Mouse (Mus musculus): ENCODE results near the gene Xpo5. TPM values are rescaled to one million over a fixed set of nuclear protein-coding genes. Genes with fewer than 3 reads are reported as not detected.
A peak's percentile ranks its signal among the peaks of the same experiment; 100 is the strongest.

Xpo5 gene
- polyA plus RNA-seq, 1 experiment from 2014 or later: 29.9 TPM

- 91% methylated on average over 10 of the region's 10 CpGs for WGBS
These were observed 72.9 kb downstream of the Xpo5 start for GRCm38 (mm10) chr17:46275506-46275905.

DNA sequence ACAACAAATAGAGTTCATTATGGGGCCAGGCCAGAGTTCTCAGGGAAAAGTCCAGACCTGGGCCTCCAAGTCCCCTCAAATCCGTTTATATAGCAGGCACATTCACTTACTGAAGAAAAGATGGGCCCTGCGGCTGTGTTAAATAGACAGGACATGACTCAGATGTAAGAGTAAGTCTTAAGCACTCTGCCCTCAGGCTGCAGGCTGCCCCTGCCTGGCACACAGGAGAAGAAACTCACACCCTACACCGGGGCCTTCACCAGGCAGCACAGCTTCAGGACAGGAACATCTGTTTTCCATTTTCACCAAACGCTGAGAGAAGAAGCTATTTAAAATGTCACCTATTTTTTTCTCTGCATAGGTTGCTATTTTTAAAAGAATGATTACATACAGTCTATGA lies 75.0 kb downstream of the Xpo5 start:
- peaks cover 19% of the 10 kb centered on the region for H3K4me1 ChIP-seq
- H3K9ac ChIP-seq (replicated peaks): no peak overlapping the region
- H3K9me3 ChIP-seq (replicated peaks): no peaks in the 10 kb centered on the region
- WGBS: 79% methylated on average over 4 of the region's 4 CpGs
- no peak overlapping the region for H3K4me3 ChIP-seq (replicated peaks)
- H3K36me3 ChIP-seq: peaks cover 11% of the 10 kb centered on the region
- H3K27me3 ChIP-seq (replicated peaks): no peaks in the 10 kb centered on the region
- H3K4me2 ChIP-seq: no peak overlapping the region
- no peak for ATAC-seq (ENCODE audit: low FRiP score)
- H3K27ac ChIP-seq (replicated peaks): no peak overlapping the region

More at GRCm38 (mm10) chr17:46275506-46275905, 72.9 kb downstream of the Xpo5 start:
- H3K9ac ChIP-seq (replicated peaks): no peak overlapping the region
- no peak overlapping the region for H3K27ac ChIP-seq (replicated peaks)
- H3K27me3 ChIP-seq (replicated peaks): no peaks in the 10 kb centered on the region
- no peak overlapping the region for H3K4me2 ChIP-seq
- H3K9me3 ChIP-seq (replicated peaks): no peaks in the 10 kb centered on the region
- H3K36me3 ChIP-seq: peaks cover 25% of the 10 kb centered on the region
- ATAC-seq (ENCODE audit: low FRiP score): no peak
- 0 out of 2 replicates have a peak, but pooled peaks cover 2% of the 10 kb centered on the region for H3K4me1 ChIP-seq
- H3K4me3 ChIP-seq (replicated peaks): no peak overlapping the region

DNA sequence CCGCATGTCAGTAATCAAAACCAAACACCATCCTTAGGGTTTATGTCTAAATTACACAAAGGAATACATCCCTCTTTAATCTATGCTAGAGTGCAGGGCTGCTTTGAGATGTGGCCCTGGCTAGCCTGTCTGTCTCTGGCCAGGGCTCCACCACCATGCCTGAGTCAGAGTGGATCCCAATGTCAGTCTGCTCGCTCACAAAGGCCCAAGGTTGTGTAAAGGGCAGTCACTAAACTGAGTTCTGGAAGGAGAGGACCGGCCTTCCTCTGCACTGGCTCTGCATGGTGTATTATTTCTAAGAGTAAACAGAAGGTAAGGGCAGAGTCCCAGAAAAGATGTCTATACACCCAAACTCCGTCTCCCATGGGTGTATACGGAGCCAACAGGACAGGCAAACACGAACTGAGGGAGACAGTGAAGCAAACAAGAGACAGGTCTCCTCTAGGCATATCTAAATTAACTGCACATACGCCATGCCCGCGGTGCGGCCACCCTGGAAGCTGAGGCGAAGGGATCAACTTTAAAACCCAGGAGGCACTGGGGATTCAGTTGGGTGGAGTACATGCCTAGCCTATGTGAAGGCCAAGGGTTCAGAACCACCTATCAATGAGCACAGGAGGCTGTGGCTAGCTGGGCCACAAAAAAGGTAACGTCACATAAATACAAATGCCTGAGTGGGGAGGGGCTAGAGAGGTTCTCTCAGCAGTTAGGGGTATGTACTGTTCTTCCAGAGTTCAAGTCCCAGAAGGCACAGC lies 75.6 kb downstream of the Xpo5 start:
- peaks cover 21% of the 10 kb centered on the region for H3K4me1 ChIP-seq
- no peaks in the 10 kb centered on the region for H3K27me3 ChIP-seq (replicated peaks)
- H3K4me3 ChIP-seq (replicated peaks): no peak overlapping the region
- no peak for ATAC-seq (ENCODE audit: low FRiP score)
- peaks cover 11% of the 10 kb centered on the region for H3K36me3 ChIP-seq
- no peak overlapping the region for H3K4me2 ChIP-seq
- no peak overlapping the region for H3K9ac ChIP-seq (replicated peaks)
- no peaks in the 10 kb centered on the region for H3K9me3 ChIP-seq (replicated peaks)
- 92% methylated on average over 12 of the region's 12 CpGs for WGBS
- H3K27ac ChIP-seq (replicated peaks): no peak overlapping the region

GRCm38 (mm10) chr17:46282483-46283123 lies 80.0 kb downstream of the Xpo5 start, which contains the start of gene Tjap1:
Tjap1 (minus strand) TSS chr17:46283026.
- under 1% methylated on average over 37 of the region's 37 CpGs for WGBS
- peak within 1 kb of the TSS; percentile 80 for H3K27ac ChIP-seq (replicated peaks)
- H3K4me1 ChIP-seq: peaks cover 23% of the 10 kb centered on the region
- H3K9ac ChIP-seq (replicated peaks): peak within 1 kb of the TSS; percentile 62
- H3K4me2 ChIP-seq: peak within 1 kb of the TSS; percentile 97
- H3K9me3 ChIP-seq (replicated peaks): no peaks in the 10 kb centered on the region
- ATAC-seq (ENCODE audit: low FRiP score): peak; percentile 98
- H3K27me3 ChIP-seq (replicated peaks): no peaks in the 10 kb centered on the region
- H3K36me3 ChIP-seq: peaks cover 11% of the 10 kb centered on the region
- peak within 1 kb of the TSS; percentile 59 for H3K4me3 ChIP-seq (replicated peaks)

DNA sequence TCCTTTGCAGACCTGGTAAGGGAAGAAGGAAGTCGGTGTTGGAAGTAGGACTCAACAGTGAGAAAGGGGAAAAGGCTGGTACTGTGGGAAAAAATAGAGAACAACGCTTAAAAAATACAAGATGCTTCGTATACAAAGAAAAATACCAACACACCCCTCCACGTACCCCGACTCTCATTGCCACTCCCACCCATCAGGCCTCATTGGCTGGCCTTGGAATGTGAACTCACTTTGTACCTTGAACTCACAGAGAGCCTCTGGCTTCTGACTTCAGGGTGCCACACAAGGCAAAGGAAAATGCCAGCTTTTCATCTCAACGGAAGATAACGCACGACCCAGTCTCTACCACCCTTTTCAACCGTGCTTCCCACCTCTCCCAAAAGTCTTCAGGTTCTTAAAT lies 80.6 kb downstream of the Xpo5 start:
- H3K4me1 ChIP-seq: peaks cover 23% of the 10 kb centered on the region
- no peaks in the 10 kb centered on the region for H3K27me3 ChIP-seq (replicated peaks)
- peak; percentile 51; the same call in 1 of the 2 replicates for ATAC-seq (ENCODE audit: low FRiP score)
- H3K4me2 ChIP-seq: peak overlapping the region; percentile 97
- no peaks in the 10 kb centered on the region for H3K9me3 ChIP-seq (replicated peaks)
- H3K4me3 ChIP-seq (replicated peaks): peak overlapping the region; percentile 59
- 25% methylated on average over 9 of the region's 9 CpGs for WGBS
- peak overlapping the region; percentile 80 for H3K27ac ChIP-seq (replicated peaks)
- H3K36me3 ChIP-seq: peaks cover 8% of the 10 kb centered on the region
- peak overlapping the region; percentile 62 for H3K9ac ChIP-seq (replicated peaks)

- no peaks in the 10 kb centered on the region for H3K9me3 ChIP-seq (replicated peaks)
- 86% methylated on average over 8 of the region's 8 CpGs for WGBS
These were observed 81.3 kb downstream of the Xpo5 start for GRCm38 (mm10) chr17:46283911-46284310.

DNA sequence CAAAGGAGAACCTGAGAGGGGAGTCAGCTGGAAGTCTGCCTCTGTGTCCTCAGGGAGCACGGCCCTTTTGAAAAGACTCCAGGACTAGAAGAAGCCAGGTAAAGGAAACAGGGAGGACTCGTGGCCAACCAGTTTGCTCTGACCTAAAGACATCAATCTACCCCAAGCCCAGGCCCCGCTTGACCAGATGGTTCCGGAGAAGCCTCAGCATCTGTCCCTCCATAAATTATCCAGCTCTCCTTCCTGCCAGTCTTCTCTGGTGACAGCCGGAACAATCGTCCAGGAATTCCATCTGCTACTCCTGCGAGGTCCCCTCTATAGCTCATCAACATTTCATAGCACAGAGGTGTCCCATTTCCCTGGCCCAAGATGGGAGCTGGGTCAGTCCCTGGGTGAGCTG lies 82.1 kb downstream of the Xpo5 start:
- 35% methylated on average over 7 of the region's 7 CpGs for WGBS

More at GRCm38 (mm10) chr17:46283911-46284310, 81.3 kb downstream of the Xpo5 start:
- H3K4me2 ChIP-seq: no peak overlapping the region
- H3K4me3 ChIP-seq (replicated peaks): no peak overlapping the region
- peaks cover 23% of the 10 kb centered on the region for H3K4me1 ChIP-seq
- ATAC-seq (ENCODE audit: low FRiP score): no peak
- H3K27ac ChIP-seq (replicated peaks): no peak overlapping the region
- no peaks in the 10 kb centered on the region for H3K27me3 ChIP-seq (replicated peaks)
- H3K9ac ChIP-seq (replicated peaks): no peak overlapping the region
- peaks cover 5% of the 10 kb centered on the region; the same call in 1 of the 2 replicates for H3K36me3 ChIP-seq

DNA sequence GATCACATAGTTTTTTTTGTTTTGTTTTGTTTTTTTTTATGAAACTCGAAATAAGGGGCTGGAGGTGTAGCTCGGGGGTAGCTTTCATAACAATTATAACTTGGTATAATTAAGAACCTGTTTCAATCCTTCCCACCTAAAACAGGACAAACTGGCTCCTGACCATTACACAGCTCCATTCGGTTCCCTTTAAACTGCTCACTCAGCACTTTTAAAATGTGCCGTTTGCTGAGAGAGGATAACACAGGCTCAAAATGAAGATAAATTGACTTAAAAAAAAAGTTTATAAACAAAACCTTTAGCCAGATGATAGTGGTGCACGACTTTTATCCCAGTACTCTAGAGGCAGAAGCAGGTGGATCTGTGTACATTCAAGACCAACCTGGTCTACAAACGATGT lies 82.8 kb downstream of the Xpo5 start:
- no peaks in the 10 kb centered on the region for H3K36me3 ChIP-seq
- no peak for ATAC-seq (ENCODE audit: low FRiP score)
- H3K4me3 ChIP-seq (replicated peaks): no peak overlapping the region
- H3K9me3 ChIP-seq (replicated peaks): no peaks in the 10 kb centered on the region
- 76% methylated on average over 6 of the region's 6 CpGs for WGBS
- H3K27ac ChIP-seq (replicated peaks): no peak overlapping the region
- H3K27me3 ChIP-seq (replicated peaks): no peaks in the 10 kb centered on the region
- H3K9ac ChIP-seq (replicated peaks): no peak overlapping the region
- H3K4me1 ChIP-seq: peaks cover 23% of the 10 kb centered on the region
- H3K4me2 ChIP-seq: no peak overlapping the region

More for the DNA sequence above, 82.1 kb downstream of the Xpo5 start:
- H3K9me3 ChIP-seq (replicated peaks): no peaks in the 10 kb centered on the region
- H3K9ac ChIP-seq (replicated peaks): no peak overlapping the region
- no peak overlapping the region for H3K27ac ChIP-seq (replicated peaks)
- ATAC-seq (ENCODE audit: low FRiP score): no peak
- no peak overlapping the region for H3K4me2 ChIP-seq
- H3K4me3 ChIP-seq (replicated peaks): no peak overlapping the region
- no peaks in the 10 kb centered on the region for H3K27me3 ChIP-seq (replicated peaks)
- H3K36me3 ChIP-seq: no peaks in the 10 kb centered on the region
- H3K4me1 ChIP-seq: peaks cover 23% of the 10 kb centered on the region

DNA sequence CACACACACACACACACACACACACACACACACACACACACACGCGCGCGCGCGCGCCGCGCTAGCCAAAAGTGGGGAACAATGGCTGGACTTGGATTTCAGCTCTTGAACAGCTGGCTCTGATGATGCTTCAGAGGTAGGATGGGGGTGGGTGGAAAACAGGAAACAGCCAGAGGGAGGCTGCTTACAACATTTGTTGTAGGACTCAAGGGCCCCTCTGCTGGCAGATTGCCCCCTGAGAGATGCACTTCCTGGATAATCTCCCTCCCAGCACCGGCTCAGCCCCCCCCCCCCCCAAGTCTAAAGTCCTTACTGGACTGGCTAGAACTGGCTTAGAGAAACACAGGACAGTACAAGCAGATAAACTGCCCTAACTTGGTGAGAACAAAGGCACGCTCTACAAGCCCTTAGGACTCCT lies 85.1 kb downstream of the Xpo5 start:
- no peak overlapping the region for H3K4me2 ChIP-seq
- no peak overlapping the region for H3K4me3 ChIP-seq (replicated peaks)
- no peaks in the 10 kb centered on the region for H3K9me3 ChIP-seq (replicated peaks)
- no peak overlapping the region; the same call in 1 of the 2 replicates for H3K9ac ChIP-seq (replicated peaks)
- peaks cover 6% of the 10 kb centered on the region for H3K4me1 ChIP-seq
- ATAC-seq (ENCODE audit: low FRiP score): no peak
- no peaks in the 10 kb centered on the region for H3K36me3 ChIP-seq
- H3K27me3 ChIP-seq (replicated peaks): peaks cover 8% of the 10 kb centered on the region; the same call in 1 of the 2 replicates
- H3K27ac ChIP-seq (replicated peaks): no peak overlapping the region
- WGBS: 77% methylated on average over 11 of the region's 11 CpGs

MicroRNAs encoded within 50 kb of the gene (microRNA counts, 519-probe panel; counts per million panel counts)
- not detected for microRNA mmu-miR-693-3p
- not detected for microRNA mmu-miR-693-5p

Small RNA genes within 50 kb of the gene (microRNA-seq; reads per million reads assigned to microRNA genes)
- not detected for gene Mir693

Other genes with a start within 250 kb of the Xpo5 start
- 4.1 and 4.8 TPM in 2 replicates for gene Vegfa, start 170.4 kb upstream of the Xpo5 start, polyA plus RNA-seq (2015; fragmentation: Nextera tagmentation; extraction: Ambion mirVana)
- gene Mrps18a, start 91.8 kb upstream of the Xpo5 start, polyA plus RNA-seq (2015; fragmentation: Nextera tagmentation; extraction: Ambion mirVana): 150 and 154 TPM in 2 replicates
- gene Rsph9, start 58.6 kb upstream of the Xpo5 start, polyA plus RNA-seq (2015; fragmentation: Nextera tagmentation; extraction: Ambion mirVana): 37.9 and 39.3 TPM in 2 replicates
- 21.7 and 24.6 TPM in 2 replicates for gene Mad2l1bp, start 49.2 kb upstream of the Xpo5 start, polyA plus RNA-seq (2015; fragmentation: Nextera tagmentation; extraction: Ambion mirVana)
- 41.3 and 43.5 TPM in 2 replicates for gene Gtpbp2, start 41.8 kb upstream of the Xpo5 start, polyA plus RNA-seq (2015; fragmentation: Nextera tagmentation; extraction: Ambion mirVana)
- 7.9 and 8.8 TPM in 2 replicates for gene Polh, start 137 bp upstream of the Xpo5 start, polyA plus RNA-seq (2015; fragmentation: Nextera tagmentation; extraction: Ambion mirVana)
- gene Polr1c, start 45.3 kb downstream of the Xpo5 start, polyA plus RNA-seq (2015; fragmentation: Nextera tagmentation; extraction: Ambion mirVana): 73.7 and 76.4 TPM in 2 replicates
- gene Yipf3, start 45.3 kb downstream of the Xpo5 start, polyA plus RNA-seq (2015; fragmentation: Nextera tagmentation; extraction: Ambion mirVana): 87.8 and 97.8 TPM in 2 replicates
- gene Lrrc73, start 50.7 kb downstream of the Xpo5 start, polyA plus RNA-seq (2015; fragmentation: Nextera tagmentation; extraction: Ambion mirVana): 13.1 and 15.0 TPM in 2 replicates
- gene Tjap1, start 80.2 kb downstream of the Xpo5 start, polyA plus RNA-seq (2015; fragmentation: Nextera tagmentation; extraction: Ambion mirVana): 28.6 and 32.6 TPM in 2 replicates
- 24.7 and 27.4 TPM in 2 replicates for gene Dlk2, start 94.6 kb downstream of the Xpo5 start, polyA plus RNA-seq (2015; fragmentation: Nextera tagmentation; extraction: Ambion mirVana)
- 9.3 TPM in 2 replicates for gene Abcc10, start 125.6 kb downstream of the Xpo5 start, polyA plus RNA-seq (2015; fragmentation: Nextera tagmentation; extraction: Ambion mirVana)
- gene Zfp318, start 180.9 kb downstream of the Xpo5 start, polyA plus RNA-seq (2015; fragmentation: Nextera tagmentation; extraction: Ambion mirVana): 19.0 and 19.9 TPM in 2 replicates
- 2.7 and 43.4 TPM in 2 replicates for gene Crip3, start 226.1 kb downstream of the Xpo5 start, polyA plus RNA-seq (2015; fragmentation: Nextera tagmentation; extraction: Ambion mirVana)
- gene Slc22a7, start 235.7 kb downstream of the Xpo5 start, polyA plus RNA-seq (2015; fragmentation: Nextera tagmentation; extraction: Ambion mirVana): 1.3 TPM in 1 of 2 replicates, not detected in the other